Mouse (Mus musculus): ENCODE results near the gene Resf1. TPM values are rescaled to one million over a fixed set of nuclear protein-coding genes. Genes with fewer than 3 reads are reported as not detected.
"Not testable (repeated sequence)": the region's sequence is repeated elsewhere in the genome, so short reads cannot be mapped to it uniquely, and the experiment has no call there.

Gene Resf1
- polyA plus RNA-seq, 1 experiment from 2014 or later: 42.0 TPM

DNA sequence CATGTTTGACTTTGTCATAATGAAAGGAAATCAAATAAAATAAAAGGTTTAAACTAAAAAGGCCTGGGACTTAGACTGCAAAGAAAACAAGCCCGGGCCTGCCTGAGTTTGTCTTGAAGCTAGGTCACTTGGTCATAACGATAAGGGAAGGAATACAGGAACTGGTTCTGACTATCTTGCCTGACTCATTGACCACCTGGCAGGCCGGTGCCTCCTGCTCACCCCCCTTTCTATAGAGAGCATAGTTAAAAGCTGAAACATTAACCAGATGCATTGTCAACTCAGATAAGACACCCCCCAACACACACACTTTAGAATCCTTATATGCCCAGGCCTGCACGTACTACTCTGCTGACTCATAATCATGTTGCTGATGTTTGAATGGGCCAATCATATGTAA, 46.6 kb downstream of the Resf1 start:
- WGBS: 92% methylated on average over 4 of the region's 4 CpGs
- not testable (repeated sequence) for H3K36me3 ChIP-seq (replicated peaks)

DNA sequence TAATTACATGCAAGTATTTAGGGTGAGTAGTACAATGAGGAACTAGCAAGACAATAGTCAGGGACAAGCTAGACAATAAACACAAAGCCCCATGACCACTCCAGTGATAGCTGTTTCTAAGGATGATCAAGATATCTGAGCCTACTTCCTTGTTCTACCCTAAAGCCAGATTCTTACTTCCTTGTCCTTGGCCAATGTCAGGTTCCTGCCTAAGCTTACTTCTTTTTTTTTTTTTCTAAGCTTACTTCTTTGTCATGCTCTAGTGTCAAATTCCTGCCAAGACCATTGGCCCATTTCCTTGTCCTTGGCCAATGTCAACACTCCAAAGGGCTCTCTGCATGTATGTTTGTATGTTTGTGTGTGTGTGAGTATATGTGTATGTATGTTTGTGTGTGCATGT, 47.9 kb downstream of the Resf1 start:
- Histone ChIP-seq H3K9me3 (0 out of 2 replicates have a peak, but pooled peaks cover 3% of the 10 kb centered on the region), H3K4me1 (no peaks in the 10 kb centered on the region), H3K27ac (no peak overlapping the region), H3K27me3 (ENCODE audit: poor library complexity, severe bottlenecking) (no peaks in the 10 kb centered on the region), H3K4me3 (no peak overlapping the region), H3K36me3 (replicated peaks) (no peaks in the 10 kb centered on the region)
- DNase-seq (ENCODE audit: extremely low spot score, low spot score): no peak

More for the DNA sequence above, 46.6 kb downstream of the Resf1 start:
- not testable (repeated sequence) for DNase-seq (ENCODE audit: extremely low spot score, low spot score); H3K9me3 ChIP-seq; H3K4me1 ChIP-seq; H3K27ac ChIP-seq; H3K4me3 ChIP-seq; H3K27me3 ChIP-seq (ENCODE audit: poor library complexity, severe bottlenecking)

DNA sequence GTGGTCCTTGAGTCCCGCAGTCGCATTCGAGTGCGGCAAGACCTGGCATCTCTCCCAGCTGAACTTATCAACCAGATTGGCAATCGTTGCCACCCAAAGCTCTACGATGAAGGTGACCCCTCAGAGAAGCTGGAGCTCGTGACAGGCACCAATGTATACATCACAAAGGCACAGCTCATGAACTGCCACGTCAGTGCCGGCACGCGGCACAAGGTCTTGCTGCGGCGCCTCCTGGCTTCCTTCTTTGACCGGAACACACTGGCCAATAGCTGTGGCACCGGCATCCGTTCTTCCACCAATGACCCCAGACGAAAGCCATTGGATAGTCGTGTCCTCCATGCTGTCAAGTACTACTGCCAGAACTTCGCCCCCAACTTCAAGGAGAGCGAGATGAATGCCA, 53.3 kb downstream of the Resf1 start:
- not testable (repeated sequence) for H3K27ac ChIP-seq; H3K4me3 ChIP-seq; H3K9me3 ChIP-seq; DNase-seq (ENCODE audit: extremely low spot score, low spot score); H3K27me3 ChIP-seq (ENCODE audit: poor library complexity, severe bottlenecking); H3K4me1 ChIP-seq; H3K36me3 ChIP-seq (replicated peaks)
- WGBS: 97% methylated on average over 20 of the region's 20 CpGs

DNA sequence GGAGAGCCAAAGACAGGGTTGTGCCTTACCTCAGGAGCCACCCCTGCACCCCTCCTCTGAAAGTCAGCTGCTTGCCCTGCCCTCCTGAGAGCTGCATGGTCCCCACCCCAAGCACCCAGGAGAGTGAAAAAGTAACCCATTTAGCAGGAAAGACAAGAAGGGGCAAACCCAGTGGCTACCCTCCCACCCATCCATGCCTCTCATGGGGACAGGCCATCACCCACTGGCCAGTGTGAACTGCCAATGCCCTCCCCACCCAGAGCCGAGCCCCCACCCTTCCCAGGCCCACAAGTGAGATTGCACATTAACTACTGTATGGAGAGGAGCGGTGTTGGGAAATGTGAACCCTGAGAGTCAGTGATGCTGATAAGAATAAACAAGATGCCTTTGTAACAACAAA, 56.8 kb downstream of the Resf1 start:
- H3K4me3 ChIP-seq; H3K27me3 ChIP-seq (ENCODE audit: poor library complexity, severe bottlenecking); H3K36me3 ChIP-seq (replicated peaks); H3K4me1 ChIP-seq; H3K9me3 ChIP-seq; DNase-seq (ENCODE audit: extremely low spot score, low spot score); H3K27ac ChIP-seq: not testable (repeated sequence)
- 78% methylated on average over 2 of the region's 2 CpGs for WGBS

DNA sequence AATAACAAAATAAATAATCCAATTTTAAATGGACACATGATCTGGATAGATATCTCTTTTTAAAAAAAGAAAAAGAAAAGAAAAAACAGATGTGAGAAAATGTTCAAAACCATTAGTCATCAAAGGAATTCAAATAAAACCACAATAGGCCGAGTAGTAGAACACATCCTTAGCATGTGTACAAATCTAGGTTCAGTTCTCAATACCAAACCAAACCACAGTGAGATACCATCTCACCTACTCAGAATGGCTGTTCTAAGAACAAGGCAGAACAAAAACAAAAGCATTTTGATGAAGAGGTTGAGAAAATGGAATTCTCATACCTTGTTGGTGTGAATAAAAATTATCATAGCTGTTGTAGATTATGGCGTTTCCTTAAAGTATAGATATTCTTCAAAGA, 57.2 kb downstream of the Resf1 start:
- no peaks in the 10 kb centered on the region for H3K4me1 ChIP-seq

DNA sequence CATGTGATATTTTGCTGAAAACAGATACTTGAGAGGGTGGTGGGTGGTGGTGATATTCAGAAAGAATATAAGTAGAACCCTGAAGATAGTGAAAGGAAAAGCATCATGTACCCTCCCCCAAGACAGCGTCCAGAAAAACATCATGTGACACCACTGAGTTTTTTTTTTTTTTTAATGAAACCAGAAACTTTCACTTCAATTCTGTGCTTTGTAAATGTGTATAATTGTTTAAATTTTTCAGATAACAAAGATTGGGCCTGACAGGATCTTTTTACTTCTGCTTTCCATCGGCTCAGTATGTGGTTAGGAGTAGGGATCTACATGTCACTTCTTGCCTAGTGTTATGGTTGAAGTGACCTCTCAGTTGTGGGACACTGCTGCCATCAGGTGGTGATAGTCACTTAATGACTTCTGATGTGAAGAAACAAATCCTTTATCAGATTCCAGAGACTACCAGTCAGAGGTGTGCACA, 65.8 kb downstream of the Resf1 start:
- Histone ChIP-seq H3K4me1 (no peaks in the 10 kb centered on the region), H3K27me3 (ENCODE audit: poor library complexity, severe bottlenecking) (no peaks in the 10 kb centered on the region), H3K27ac (no peak overlapping the region), H3K4me3 (no peak overlapping the region), H3K36me3 (replicated peaks) (no peaks in the 10 kb centered on the region), H3K9me3 (no peaks in the 10 kb centered on the region)
- DNase-seq (ENCODE audit: extremely low spot score, low spot score): peak; percentile 37
- WGBS: 81% methylated on average over 2 of the region's 2 CpGs

More for the DNA sequence above, 57.2 kb downstream of the Resf1 start:
- DNase-seq (ENCODE audit: extremely low spot score, low spot score): no peak
- no peaks in the 10 kb centered on the region for H3K27me3 ChIP-seq (ENCODE audit: poor library complexity, severe bottlenecking)
- 94% methylated on average over 2 of the region's 2 CpGs for WGBS
- H3K36me3 ChIP-seq (replicated peaks): no peaks in the 10 kb centered on the region
- no peaks in the 10 kb centered on the region for H3K9me3 ChIP-seq
- H3K4me3 ChIP-seq: no peak overlapping the region
- no peak overlapping the region for H3K27ac ChIP-seq

DNA sequence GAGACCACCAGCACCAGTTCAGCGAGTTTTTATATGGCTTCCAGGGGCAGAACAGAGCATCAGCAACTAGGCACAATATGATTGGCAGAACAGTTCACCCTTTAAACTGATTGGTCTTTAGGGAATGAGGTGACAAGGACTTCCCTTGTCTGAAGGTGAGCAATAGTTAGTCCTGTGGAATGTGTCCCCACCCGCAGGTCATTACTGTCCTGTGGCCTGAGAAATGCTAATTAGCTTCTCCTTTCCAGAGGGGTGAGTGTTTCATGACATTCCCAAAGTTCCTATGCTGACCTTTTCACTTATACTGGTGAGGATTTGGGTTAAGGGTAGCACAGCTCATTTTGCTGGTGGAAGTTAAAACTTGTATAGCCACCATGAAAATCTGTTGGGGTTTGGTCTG, 74.3 kb downstream of the Resf1 start:
- no peaks in the 10 kb centered on the region for H3K27me3 ChIP-seq (ENCODE audit: poor library complexity, severe bottlenecking)
- no peak overlapping the region for H3K27ac ChIP-seq
- 75% methylated on average over 2 of the region's 2 CpGs for WGBS
- H3K36me3 ChIP-seq (replicated peaks): no peaks in the 10 kb centered on the region
- no peaks in the 10 kb centered on the region for H3K4me1 ChIP-seq
- no peak for DNase-seq (ENCODE audit: extremely low spot score, low spot score)
- H3K9me3 ChIP-seq: no peaks in the 10 kb centered on the region
- H3K4me3 ChIP-seq: no peak overlapping the region

Other genes starting within 250 kb of the Resf1 start
- 10.9 and 11.5 TPM in 2 replicates for gene Dennd5b, start 207.7 kb upstream of the Resf1 start, polyA plus RNA-seq (2016; fragmentation: Nextera tagmentation; extraction: Ambion mirVana)
- gene Gm10203, start 179.2 kb upstream of the Resf1 start, polyA plus RNA-seq (2016; fragmentation: Nextera tagmentation; extraction: Ambion mirVana): not detected in 2 replicates
- 11.9 and 13.2 TPM in 2 replicates for gene Etfbkmt, start 169.6 kb upstream of the Resf1 start, polyA plus RNA-seq (2016; fragmentation: Nextera tagmentation; extraction: Ambion mirVana)
- 38.5 and 45.6 TPM in 2 replicates for gene Amn1, start 120.7 kb upstream of the Resf1 start, polyA plus RNA-seq (2016; fragmentation: Nextera tagmentation; extraction: Ambion mirVana)
- 12.8 and 13.2 TPM in 2 replicates for gene Bicd1, start 99.5 kb downstream of the Resf1 start, polyA plus RNA-seq (2016; fragmentation: Nextera tagmentation; extraction: Ambion mirVana)

Measured in forebrain, embryonic 10.5 days (tissue).